Mouse (Mus musculus) MEL (cell line): Measurements from ENCODE around the gene Ankrd36. TPM values are rescaled to one million over a fixed set of nuclear protein-coding genes. Genes with fewer than 3 reads are reported as not detected.

ENCODE experiments used
- DNase-seq: peaks from one replicate; pipeline ENCODE4 v3.0.0; 2011; ENCODE audit warnings: low read depth, low spot score
- H3K27ac ChIP-seq: 2 replicates; pipeline ENCODE4 v1.5.1; 2012; ENCODE audit warnings: low read depth, mild to moderate bottlenecking, control low read depth, low read length, moderate library complexity; ENCODE audit not compliant: control insufficient read depth
- H3K27me3 ChIP-seq, 2 experiments: fragments of 150-350 bp in 1 of 2; sonication (generic) in 1 of 2; 2 replicates each; pipeline ENCODE4 v1.6.1; 2012; ENCODE audit warnings: low read length in 2 of 2, mild to moderate bottlenecking in 2 of 2, improper control_type of control experiment in 1 of 2, moderate library complexity in 1 of 2; ENCODE audit not compliant: insufficient read depth in 2 of 2, control insufficient read depth in 1 of 2
- H3K36me3 ChIP-seq, 2 experiments: 2 replicates each; pipeline ENCODE4 v1.6.1; 2012 to 2014; ENCODE audit warnings: low read length in 2 of 2, improper control_type of control experiment in 1 of 2, inconsistent platforms in 1 of 2, mild to moderate bottlenecking in 1 of 2; ENCODE audit not compliant: insufficient read depth in 2 of 2, control insufficient read depth in 1 of 2
- H3K4me1 ChIP-seq, 2 experiments: fragments of 150-350 bp in 1 of 2; sonication (generic) in 1 of 2; 2 replicates each; pipeline ENCODE4 v1.6.1; 2012; ENCODE audit warnings: low read length in 2 of 2, improper control_type of control experiment in 1 of 2, mild to moderate bottlenecking in 1 of 2; ENCODE audit not compliant: insufficient read depth in 2 of 2, control insufficient read depth in 1 of 2
- H3K4me3 ChIP-seq, 2 experiments: fragments of 150-350 bp in 1 of 2; sonication (generic) in 1 of 2; 2 replicates each; pipeline ENCODE4 v1.5.1; 2012; ENCODE audit warnings: low read depth in 2 of 2, low read length in 2 of 2, mild to moderate bottlenecking in 2 of 2, moderate library complexity in 2 of 2, control low read depth in 1 of 2, improper control_type of control experiment in 1 of 2; ENCODE audit not compliant: control insufficient read depth in 1 of 2, insufficient read depth in 1 of 2
- H3K79me2 ChIP-seq: 2 replicates; pipeline ENCODE4 v1.6.1; 2012; ENCODE audit warnings: mild to moderate bottlenecking, low read length, moderate library complexity; ENCODE audit not compliant: control insufficient read depth, poor library complexity, insufficient read depth
- H3K9ac ChIP-seq: 2 replicates; pipeline ENCODE4 v1.6.1; 2012; ENCODE audit warnings: low read depth, mild to moderate bottlenecking, control low read depth, low read length, moderate library complexity; ENCODE audit not compliant: control insufficient read depth, poor library complexity, severe bottlenecking
- H3K9me3 ChIP-seq: fragments of 150-350 bp; sonication (generic); replicated peaks from 2 replicates; pipeline ENCODE4 v1.6.1; 2012; ENCODE audit warnings: mild to moderate bottlenecking, low read length, improper control_type of control experiment, moderate library complexity; ENCODE audit not compliant: insufficient read depth
- BHLHE40 ChIP-seq: IDR thresholded peaks from 2 replicates; pipeline ENCODE4 v1.6.1; 2012; ENCODE audit warnings: low read depth, mild to moderate bottlenecking, inconsistent platforms, low read length, improper control_type of control experiment, borderline replicate concordance
- CHD1 ChIP-seq: IDR thresholded peaks from 2 replicates; pipeline ENCODE4 v1.6.1; 2012; ENCODE audit warnings: low read depth, mild to moderate bottlenecking, inconsistent platforms, low read length, improper control_type of control experiment
- CHD2 ChIP-seq: IDR thresholded peaks from 2 replicates; pipeline ENCODE4 v1.6.1; 2011; ENCODE audit warnings: low read length, improper control_type of control experiment
- CTCF ChIP-seq, 3 experiments: IDR thresholded peaks in 2 of 3; conservative IDR thresholded peaks in 1 of 3; 2 replicates each; pipeline ENCODE4 v1.5.1; 2011 to 2012; ENCODE audit warnings: low read length in 3 of 3, low read depth in 2 of 3, mild to moderate bottlenecking in 2 of 3, improper control_type of control experiment in 1 of 3, inconsistent platforms in 1 of 3, mixed read lengths in 1 of 3, moderate library complexity in 1 of 3; ENCODE audit not compliant: control insufficient read depth in 1 of 3, insufficient read depth in 1 of 3, poor library complexity in 1 of 3, severe bottlenecking in 1 of 3
- E2F4 ChIP-seq: IDR thresholded peaks from 2 replicates; pipeline ENCODE4 v1.6.1; 2011; ENCODE audit warnings: low read depth, low read length, improper control_type of control experiment, borderline replicate concordance
- ELF1 ChIP-seq: IDR thresholded peaks from 2 replicates; pipeline ENCODE4 v1.6.1; 2014; ENCODE audit warnings: low read depth, mild to moderate bottlenecking, inconsistent platforms, low read length, improper control_type of control experiment, moderate library complexity
- EP300 ChIP-seq, 2 experiments: IDR thresholded peaks; 2 replicates each; pipeline ENCODE4 v1.6.1; 2011; ENCODE audit warnings: improper control_type of control experiment in 2 of 2, low read length in 2 of 2, low read depth in 1 of 2, mild to moderate bottlenecking in 1 of 2
- ETS1 ChIP-seq: IDR thresholded peaks from 2 replicates; pipeline ENCODE4 v1.6.1; 2012; ENCODE audit warnings: low read depth, mild to moderate bottlenecking, inconsistent platforms, low read length, improper control_type of control experiment, moderate library complexity
- GABPA ChIP-seq: IDR thresholded peaks from 2 replicates; pipeline ENCODE4 v1.6.1; 2012; ENCODE audit warnings: low read depth, mild to moderate bottlenecking, inconsistent platforms, low read length, improper control_type of control experiment, moderate library complexity
- GATA1 ChIP-seq: IDR thresholded peaks from 2 replicates; pipeline ENCODE4 v1.6.1; 2011; ENCODE audit warnings: low read depth, low read length, improper control_type of control experiment
- HCFC1 ChIP-seq: IDR thresholded peaks from 2 replicates; pipeline ENCODE4 v1.6.1; 2012; ENCODE audit warnings: low read depth, mild to moderate bottlenecking, inconsistent platforms, low read length, improper control_type of control experiment, moderate library complexity
- JUND ChIP-seq: IDR thresholded peaks from 2 replicates; pipeline ENCODE4 v1.6.1; 2011; ENCODE audit warnings: low read depth, mild to moderate bottlenecking, improper control_type of control experiment, low read length
- KAT2A ChIP-seq: conservative IDR thresholded peaks from 2 replicates; pipeline ENCODE4 v1.6.1; 2012; ENCODE audit warnings: low read depth, low read length, improper control_type of control experiment, inconsistent platforms
- MAFK ChIP-seq: IDR thresholded peaks from 2 replicates; pipeline ENCODE4 v1.6.1; 2011; ENCODE audit warnings: low read depth, mild to moderate bottlenecking, low read length, improper control_type of control experiment, borderline replicate concordance
- MAX ChIP-seq: IDR thresholded peaks from 2 replicates; pipeline ENCODE4 v1.6.1; 2011; ENCODE audit warnings: low read length, improper control_type of control experiment
- MAZ ChIP-seq: IDR thresholded peaks from 2 replicates; pipeline ENCODE4 v1.6.1; 2012; ENCODE audit warnings: low read depth, mild to moderate bottlenecking, inconsistent platforms, low read length, improper control_type of control experiment
- MEF2A ChIP-seq: IDR thresholded peaks from 2 replicates; pipeline ENCODE4 v1.6.1; 2014; ENCODE audit warnings: low read depth, mild to moderate bottlenecking, inconsistent platforms, low read length, improper control_type of control experiment; ENCODE audit not compliant: poor library complexity, insufficient replicate concordance, severe bottlenecking; ENCODE audit errors: extremely low read depth
- MXI1 ChIP-seq: IDR thresholded peaks from 2 replicates; pipeline ENCODE4 v1.6.1; 2011; ENCODE audit warnings: mild to moderate bottlenecking, low read depth, low read length, improper control_type of control experiment
- NELFE ChIP-seq: IDR thresholded peaks from 2 replicates; pipeline ENCODE4 v1.6.1; 2011; ENCODE audit warnings: low read depth, low read length, improper control_type of control experiment
- NRF1 ChIP-seq: IDR thresholded peaks from 2 replicates; pipeline ENCODE4 v1.6.1; 2014; ENCODE audit warnings: low read depth, mild to moderate bottlenecking, inconsistent platforms, low read length, improper control_type of control experiment, moderate library complexity; ENCODE audit not compliant: poor library complexity, insufficient read depth, severe bottlenecking
- POLR2A ChIP-seq, 2 experiments: IDR thresholded peaks; 2 replicates each; pipeline ENCODE4 v1.6.1; 2011 to 2012; ENCODE audit warnings: low read length in 2 of 2, mild to moderate bottlenecking in 2 of 2, control low read depth in 1 of 2, improper control_type of control experiment in 1 of 2, low read depth in 1 of 2, moderate library complexity in 1 of 2; ENCODE audit not compliant: control insufficient read depth in 1 of 2, insufficient read depth in 1 of 2, poor library complexity in 1 of 2
- POLR2AphosphoS2 ChIP-seq: IDR thresholded peaks from 2 replicates; pipeline ENCODE4 v1.6.1; 2011; ENCODE audit warnings: low read length, improper control_type of control experiment
- POLR2AphosphoS5 ChIP-seq: IDR thresholded peaks from 2 replicates; pipeline ENCODE4 v1.6.1; 2012; ENCODE audit warnings: low read depth, borderline replicate concordance, mild to moderate bottlenecking, inconsistent platforms, low read length, moderate library complexity, mixed read lengths
- RAD21 ChIP-seq: IDR thresholded peaks from 2 replicates; pipeline ENCODE4 v1.6.1; 2011; ENCODE audit warnings: mild to moderate bottlenecking, low read depth, low read length, improper control_type of control experiment
- SIN3A ChIP-seq: IDR thresholded peaks from 2 replicates; pipeline ENCODE4 v1.6.1; 2012; ENCODE audit warnings: low read length, improper control_type of control experiment, inconsistent platforms
- SMC3 ChIP-seq: IDR thresholded peaks from 2 replicates; pipeline ENCODE4 v1.6.1; 2011; ENCODE audit warnings: low read depth, low read length, improper control_type of control experiment
- TAL1 ChIP-seq: IDR thresholded peaks from 2 replicates; pipeline ENCODE4 v1.6.1; 2012; ENCODE audit warnings: mild to moderate bottlenecking, inconsistent platforms, low read length, moderate library complexity, mixed read lengths
- TBP ChIP-seq: IDR thresholded peaks from 2 replicates; pipeline ENCODE4 v1.8.0; 2011; ENCODE audit warnings: low read depth, low read length, improper control_type of control experiment
- TCF12 ChIP-seq: IDR thresholded peaks from 2 replicates; pipeline ENCODE4 v1.6.1; 2014; ENCODE audit warnings: low read depth, mild to moderate bottlenecking, inconsistent platforms, low read length, improper control_type of control experiment, moderate library complexity
- UBTF ChIP-seq: IDR thresholded peaks from 2 replicates; pipeline ENCODE4 v1.6.1; 2012; ENCODE audit warnings: low read depth, mild to moderate bottlenecking, inconsistent platforms, low read length, improper control_type of control experiment, moderate library complexity, borderline replicate concordance; ENCODE audit not compliant: insufficient read depth
- USF1 ChIP-seq: IDR thresholded peaks from 2 replicates; pipeline ENCODE4 v1.6.1; 2014; ENCODE audit warnings: low read depth, mild to moderate bottlenecking, inconsistent platforms, low read length, improper control_type of control experiment, moderate library complexity
- USF2 ChIP-seq, 2 experiments: IDR thresholded peaks; 2 replicates each; pipeline ENCODE4 v1.6.1; 2011 to 2012; ENCODE audit warnings: improper control_type of control experiment in 2 of 2, low read length in 2 of 2, borderline replicate concordance in 1 of 2, inconsistent platforms in 1 of 2, low read depth in 1 of 2, mild to moderate bottlenecking in 1 of 2; ENCODE audit not compliant: insufficient read depth in 1 of 2
- ZC3H11A ChIP-seq: IDR thresholded peaks from 2 replicates; pipeline ENCODE4 v1.6.1; 2012; ENCODE audit warnings: low read depth, mild to moderate bottlenecking, inconsistent platforms, low read length, improper control_type of control experiment
- ZKSCAN1 ChIP-seq: IDR thresholded peaks from 2 replicates; pipeline ENCODE4 v1.6.1; 2012; ENCODE audit warnings: low read depth, mild to moderate bottlenecking, inconsistent platforms, low read length, improper control_type of control experiment, moderate library complexity
- ZMIZ1 ChIP-seq: IDR thresholded peaks from 2 replicates; pipeline ENCODE4 v1.6.1; 2012; ENCODE audit warnings: low read depth, mild to moderate bottlenecking, inconsistent platforms, low read length, improper control_type of control experiment, moderate library complexity
- polyA plus RNA-seq, 2 experiments: library from polyadenylated mRNA; stranded (reverse) in 1 of 2; unstranded in 1 of 2; fragments of >175 nt in 1 of 2; fragments of >200 nt in 1 of 2; gene quantifications; 2 replicates each; pipeline versions ENCODE4 v1.2.1 to v1.2.4; 2012; ENCODE audit warnings: low replicate concordance in 2 of 2, low read depth in 1 of 2; ENCODE audit not compliant: insufficient read length in 2 of 2, insufficient read depth in 1 of 2, missing spikeins in 1 of 2
- total RNA-seq: library from RNA; depleted of rRNA; stranded (reverse); fragments of 300-350 nt; gene quantifications from 2 replicates; pipeline ENCODE4 v1.2.3, GENCODE M21; 2012

Gene Ankrd36
- total and polyA plus RNA-seq, 3 experiments: 3.2 to 3.4 TPM; not detected in 1

GRCm38 (mm10) chr11:5573821-5574220 lies 4.3 kb downstream of the Ankrd36 start (continued):
- no peak for TF ChIP-seq ZKSCAN1

DNA sequence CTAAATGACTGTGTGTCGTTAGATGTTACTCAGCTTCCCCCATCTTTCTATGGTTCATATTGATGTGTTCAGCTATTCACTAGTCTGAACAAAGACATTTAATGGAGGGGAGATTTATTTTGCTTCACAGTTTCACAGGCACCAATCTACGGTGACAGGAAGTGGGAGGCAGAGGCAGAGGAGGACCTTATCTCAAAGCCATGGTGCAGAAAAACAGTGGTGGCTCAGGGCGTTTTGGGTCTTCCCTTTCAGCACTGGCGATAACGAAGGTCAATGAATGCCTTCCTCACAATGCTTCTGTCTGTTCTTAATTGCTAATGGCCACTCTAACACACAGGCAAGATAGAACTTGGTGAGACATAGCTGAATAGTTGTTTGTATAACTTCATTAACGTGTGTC lies 5.6 kb downstream of the Ankrd36 start:
- H3K27ac ChIP-seq: peak overlapping the region; percentile 89
- H3K9ac ChIP-seq: peak overlapping the region; percentile 66
- TF ChIP-seq CTCF (IDR thresholded peaks at IDR 0.05 in 2 of 3, conservative IDR thresholded peaks at IDR 0.05 in 1 of 3; ENCODE audit: control insufficient read depth in 1 of 3, insufficient read depth in 1 of 3, low read depth in 2 of 3, low read length in 3 of 3, poor library complexity in 1 of 3, severe bottlenecking in 1 of 3) (no peak), SMC3 (no peak), EP300 (IDR thresholded peaks at IDR 0.05; ENCODE audit: low read depth in 1 of 2, low read length in 2 of 2) (peak; percentile 90 to 91), NRF1 (no peak), E2F4 (no peak), TAL1 (peak; percentile 65), ZMIZ1 (peak; percentile 78), ZKSCAN1 (no peak), KAT2A (no peak), RAD21 (no peak), TCF12 (peak; percentile 83), CHD2 (no peak; the same call in 1 of the 2 replicates), MXI1 (no peak; the same call in 1 of the 2 replicates), MAZ (peak; percentile 60; the same call in 1 of the 2 replicates), MEF2A (no peak), UBTF (no peak), POLR2A (IDR thresholded peaks at IDR 0.05; ENCODE audit: control insufficient read depth in 1 of 2, insufficient read depth in 1 of 2, low read depth in 1 of 2, low read length in 2 of 2, poor library complexity in 1 of 2) (peak in 1 of 2 experiments; percentile 62; a peak in 2 of 4 replicates), TBP (peak; percentile 91), NELFE (peak; percentile 39; the same call in 1 of the 2 replicates), BHLHE40 (0 out of 2 replicates have a peak, but pooled peaks have one; percentile 21), ZC3H11A (no peak), USF1 (no peak), GATA1 (peak; percentile 97), USF2 (IDR thresholded peaks at IDR 0.05; ENCODE audit: borderline replicate concordance in 1 of 2, insufficient read depth in 1 of 2, low read depth in 1 of 2, low read length in 2 of 2) (no peak), GABPA (no peak), POLR2AphosphoS2 (no peak; the same call in 1 of the 2 replicates), ETS1 (peak; percentile 78), POLR2AphosphoS5 (no peak), MAFK (no peak), MAX (peak; percentile 51; the same call in 1 of the 2 replicates), JUND (no peak), ELF1 (peak; percentile 83), SIN3A (peak; percentile 93), HCFC1 (peak; percentile 58), CHD1 (no peak; the same call in 1 of the 2 replicates)

More for the DNA sequence above, 5.6 kb downstream of the Ankrd36 start:
- Histone ChIP-seq H3K9me3 (no peaks in the 10 kb centered on the region), H3K4me1 (peaks cover 33 to 40% of the 10 kb centered on the region in 2 experiments), H3K36me3 (peaks cover 0 to 45% of the 10 kb centered on the region in 2 experiments; a peak in 2 of 4 replicates), H3K27me3 (no peaks in the 10 kb centered on the region), H3K4me3 (peak overlapping the region; percentile 44 to 68), H3K79me2 (no peaks in the 10 kb centered on the region)
- DNase-seq: peak; percentile 89
